Mouse (Mus musculus): ENCODE results near the gene Ap4e1. TPM values are rescaled to one million over a fixed set of nuclear protein-coding genes. Genes with fewer than 3 reads are reported as not detected.
A peak's percentile ranks its signal among the peaks of the same experiment; 100 is the strongest.

The Ap4e1 gene
- total RNA-seq (2017) = 16.6 to 37.9 TPM (median 24.0 TPM) in 3 replicates

GRCm38 (mm10) chr2:127008469-127008998, at the start of gene Ap4e1:
TSS of gene Ap4e1 (plus strand) at chr2:127008717.
- ATAC-seq (replicated peaks; ENCODE audit: insufficient number of reproducible peaks, low FRiP score, low TSS enrichment, poor library complexity, severe bottlenecking) = peak; percentile 92

GRCm38 (mm10) chr2:126961696-126962095, 46.8 kb upstream of the Ap4e1 start:
- ATAC-seq (replicated peaks; ENCODE audit: insufficient number of reproducible peaks, low FRiP score, low TSS enrichment, poor library complexity, severe bottlenecking) = no peak

- ATAC-seq (replicated peaks; ENCODE audit: insufficient number of reproducible peaks, low FRiP score, low TSS enrichment, poor library complexity, severe bottlenecking) = no peak
Measured at GRCm38 (mm10) chr2:126977428-126977827, 31.1 kb upstream of the Ap4e1 start.

- ATAC-seq (replicated peaks; ENCODE audit: insufficient number of reproducible peaks, low FRiP score, low TSS enrichment, poor library complexity, severe bottlenecking) = no peak
Measured at GRCm38 (mm10) chr2:126983221-126983620, 25.3 kb upstream of the Ap4e1 start.

GRCm38 (mm10) chr2:126989919-126990318, 18.6 kb upstream of the Ap4e1 start:
- no peak for ATAC-seq (replicated peaks; ENCODE audit: insufficient number of reproducible peaks, low FRiP score, low TSS enrichment, poor library complexity, severe bottlenecking)

GRCm38 (mm10) chr2:126992742-126993141, 15.8 kb upstream of the Ap4e1 start:
- ATAC-seq (replicated peaks; ENCODE audit: insufficient number of reproducible peaks, low FRiP score, low TSS enrichment, poor library complexity, severe bottlenecking) = no peak

- ATAC-seq (replicated peaks; ENCODE audit: insufficient number of reproducible peaks, low FRiP score, low TSS enrichment, poor library complexity, severe bottlenecking) = no peak
Measured at GRCm38 (mm10) chr2:126994384-126995166, 13.9 kb upstream of the Ap4e1 start.

GRCm38 (mm10) chr2:126996737-126997136, 11.8 kb upstream of the Ap4e1 start:
- 0 out of 2 replicates have a peak, but pooled peaks have one; percentile 31 for ATAC-seq (replicated peaks; ENCODE audit: insufficient number of reproducible peaks, low FRiP score, low TSS enrichment, poor library complexity, severe bottlenecking)

GRCm38 (mm10) chr2:126998219-126998618, 10.3 kb upstream of the Ap4e1 start:
- no peak for ATAC-seq (replicated peaks; ENCODE audit: insufficient number of reproducible peaks, low FRiP score, low TSS enrichment, poor library complexity, severe bottlenecking)

- ATAC-seq (replicated peaks; ENCODE audit: insufficient number of reproducible peaks, low FRiP score, low TSS enrichment, poor library complexity, severe bottlenecking) = no peak
Measured at GRCm38 (mm10) chr2:127000406-127001324, 7.9 kb upstream of the Ap4e1 start.

GRCm38 (mm10) chr2:127004046-127004445, 4.5 kb upstream of the Ap4e1 start:
- ATAC-seq (replicated peaks; ENCODE audit: insufficient number of reproducible peaks, low FRiP score, low TSS enrichment, poor library complexity, severe bottlenecking) = no peak

- ATAC-seq (replicated peaks; ENCODE audit: insufficient number of reproducible peaks, low FRiP score, low TSS enrichment, poor library complexity, severe bottlenecking) = no peak
Measured at GRCm38 (mm10) chr2:127006634-127007370, 1.7 kb upstream of the Ap4e1 start.

- ATAC-seq (replicated peaks; ENCODE audit: insufficient number of reproducible peaks, low FRiP score, low TSS enrichment, poor library complexity, severe bottlenecking) = no peak
Measured at GRCm38 (mm10) chr2:127007509-127007908, 1.0 kb upstream of the Ap4e1 start.

- no peak for ATAC-seq (replicated peaks; ENCODE audit: insufficient number of reproducible peaks, low FRiP score, low TSS enrichment, poor library complexity, severe bottlenecking)
Measured at GRCm38 (mm10) chr2:127035006-127035605, 26.6 kb downstream of the Ap4e1 start.

GRCm38 (mm10) chr2:127037299-127037698, 28.8 kb downstream of the Ap4e1 start:
- ATAC-seq (replicated peaks; ENCODE audit: insufficient number of reproducible peaks, low FRiP score, low TSS enrichment, poor library complexity, severe bottlenecking) = no peak

- no peak for ATAC-seq (replicated peaks; ENCODE audit: insufficient number of reproducible peaks, low FRiP score, low TSS enrichment, poor library complexity, severe bottlenecking)
Measured at GRCm38 (mm10) chr2:127061471-127061870, 53.0 kb downstream of the Ap4e1 start.

GRCm38 (mm10) chr2:127068806-127069205, 60.3 kb downstream of the Ap4e1 start:
- ATAC-seq (replicated peaks; ENCODE audit: insufficient number of reproducible peaks, low FRiP score, low TSS enrichment, poor library complexity, severe bottlenecking) = 0 out of 2 replicates have a peak, but pooled peaks have one; percentile 19

GRCm38 (mm10) chr2:127069781-127070434, 61.4 kb downstream of the Ap4e1 start:
- no peak for ATAC-seq (replicated peaks; ENCODE audit: insufficient number of reproducible peaks, low FRiP score, low TSS enrichment, poor library complexity, severe bottlenecking)
